Mouse (Mus musculus) frontal cortex, adult 2 months (tissue): ENCODE measurements around the gene Strn4. TPM values are rescaled to one million over a fixed set of nuclear protein-coding genes. Genes with fewer than 3 reads are reported as not detected.

Experiments
- DNase-seq, 2 experiments: peaks; one replicate each; pipeline ENCODE4 v3.0.0; 2022; ENCODE audit warnings: low spot score in 1 of 2; ENCODE audit errors: extremely low spot score in 1 of 2
- polyA plus RNA-seq: library from polyadenylated mRNA; depleted of rRNA; stranded (reverse); fragments of >200 nt; gene quantifications from 2 replicates; pipeline ENCODE4 v1.2.3, GENCODE M21; 2012; rRNA removed

Strn4 gene
- polyA plus RNA-seq, 1 experiment = 262 TPM

GRCm38 (mm10) chr7:16874756-16875309, 59.1 kb downstream of the Strn4 start:
- peak; percentile 100 for DNase-seq

DNA sequence AGATGAGACGGTGACA, 59.4 kb downstream of the Strn4 start, which contains the start of gene Dact3:
Gene Dact3, plus strand, starts transcription at position 8 of the 16 bp plus-strand sequence.
- DNase-seq = no peak

DNA sequence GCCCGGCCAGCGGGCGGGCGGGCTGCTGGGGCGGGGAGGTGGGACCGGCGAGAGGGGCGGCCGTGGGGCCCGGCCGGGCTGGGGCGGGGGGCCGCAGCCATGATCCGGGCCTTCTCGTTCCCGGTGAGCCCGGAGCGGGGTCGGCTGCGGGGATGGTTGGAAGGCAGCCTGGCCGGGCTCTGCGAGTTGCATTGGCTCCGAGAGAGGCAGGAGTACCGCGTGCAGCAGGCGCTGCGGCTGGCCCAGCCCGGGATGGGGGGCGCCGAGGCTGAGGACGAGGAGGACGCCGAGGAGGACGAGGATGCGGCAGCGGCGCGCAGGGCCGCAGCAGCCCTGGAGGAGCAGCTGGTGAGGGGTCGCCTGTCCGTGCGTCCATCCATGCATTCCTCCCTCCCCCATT, 59.6 kb downstream of the Strn4 start:
- DNase-seq = no peak

DNA sequence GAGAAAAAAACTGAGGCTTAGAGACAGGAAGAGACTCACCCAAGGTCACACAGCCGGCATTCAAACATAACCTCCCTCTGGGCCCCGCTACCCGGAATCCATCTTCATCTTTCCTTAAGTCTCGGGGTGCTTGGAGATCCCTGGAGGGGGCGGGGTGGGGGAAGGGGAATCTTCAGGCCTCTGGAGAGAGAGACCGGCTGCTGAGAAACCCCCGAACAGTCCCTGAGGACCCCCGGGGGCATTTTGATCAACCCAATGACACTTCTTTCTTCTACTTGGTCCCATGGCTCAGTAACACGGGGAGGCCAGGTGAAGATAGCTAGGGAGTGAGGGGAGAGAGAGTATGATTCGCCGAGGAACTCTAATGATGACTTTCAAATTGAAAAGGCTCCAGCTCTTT, 60.3 kb downstream of the Strn4 start:
- no peak for DNase-seq

DNA sequence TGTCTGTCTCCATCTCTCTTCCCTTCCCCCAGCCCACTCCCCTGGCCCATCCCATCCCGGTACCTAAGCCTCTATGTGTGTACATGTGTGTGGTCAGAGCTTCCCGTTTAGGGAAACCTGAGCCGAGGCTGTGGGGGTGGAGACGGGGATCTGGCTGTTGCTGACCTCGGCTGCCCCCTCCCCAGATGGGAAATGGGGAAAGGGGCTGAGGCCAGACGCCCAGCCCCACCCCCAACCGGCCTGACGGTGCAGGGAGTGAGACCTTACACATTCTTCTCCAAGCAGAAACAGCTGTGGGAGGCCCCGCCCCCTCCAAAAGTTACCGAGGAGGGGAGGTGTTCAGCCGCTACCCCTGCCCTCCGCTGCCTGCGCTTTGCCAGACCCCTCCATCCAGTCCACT, 60.9 kb downstream of the Strn4 start:
- no peak for DNase-seq

DNA sequence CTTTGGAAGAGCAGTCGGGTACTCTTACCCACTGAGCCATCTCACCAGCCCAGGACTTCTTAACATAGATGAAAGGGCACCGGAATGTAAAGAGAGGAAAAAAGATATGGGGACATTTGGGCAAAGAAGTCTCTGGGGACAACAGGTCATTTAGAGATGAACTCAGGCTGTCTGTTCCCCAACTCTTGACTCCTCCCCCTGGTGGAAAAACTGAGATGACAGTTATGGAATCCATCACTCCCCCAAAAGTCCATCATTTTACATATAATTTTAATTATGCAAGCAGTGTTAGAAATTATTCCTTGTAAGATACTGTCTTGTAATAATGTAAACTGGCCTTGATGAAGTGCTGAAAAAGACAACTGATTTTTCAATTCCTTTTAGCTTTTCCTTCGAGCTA, 62.0 kb downstream of the Strn4 start:
- no peak for DNase-seq

DNA sequence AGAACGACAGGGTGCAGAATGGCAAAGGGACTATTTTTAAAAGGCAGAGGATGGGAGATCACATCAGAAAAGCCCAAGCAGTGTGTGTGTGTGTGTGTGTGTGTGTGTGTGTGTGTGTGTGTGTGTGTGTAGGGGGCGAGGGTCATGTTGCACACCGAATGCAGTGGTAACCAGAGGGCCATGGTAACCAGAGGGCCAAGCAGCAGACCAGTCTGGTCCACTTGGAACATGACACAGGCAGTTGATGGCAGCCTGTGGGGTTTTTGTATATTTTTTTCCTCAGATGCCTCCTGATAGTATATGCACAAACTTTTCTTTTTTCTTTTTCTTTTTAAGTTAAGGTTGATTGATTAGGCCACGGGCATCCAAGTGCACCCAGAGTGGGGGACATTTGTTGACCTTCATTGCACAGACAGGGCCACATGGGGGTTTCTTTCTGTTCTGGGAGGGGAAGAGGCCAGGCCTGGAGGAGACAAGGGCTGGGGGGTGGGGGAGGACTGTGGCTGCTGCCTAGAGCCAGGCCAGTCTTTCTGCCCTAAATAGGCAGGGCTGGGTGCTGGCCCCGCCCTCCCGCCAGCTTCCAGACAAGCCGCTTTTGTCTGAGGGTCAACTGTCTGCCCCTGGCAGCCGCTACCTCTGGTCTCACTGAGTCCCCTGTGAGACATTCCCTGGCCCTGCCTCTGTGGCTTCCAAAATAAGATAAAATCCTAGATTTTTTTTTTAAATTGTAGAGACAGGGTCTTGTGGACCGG, 64.3 kb downstream of the Strn4 start:
- DNase-seq = no peak

GRCm38 (mm10) chr7:16880615-16881014, 64.9 kb downstream of the Strn4 start:
- no peak for DNase-seq

DNA sequence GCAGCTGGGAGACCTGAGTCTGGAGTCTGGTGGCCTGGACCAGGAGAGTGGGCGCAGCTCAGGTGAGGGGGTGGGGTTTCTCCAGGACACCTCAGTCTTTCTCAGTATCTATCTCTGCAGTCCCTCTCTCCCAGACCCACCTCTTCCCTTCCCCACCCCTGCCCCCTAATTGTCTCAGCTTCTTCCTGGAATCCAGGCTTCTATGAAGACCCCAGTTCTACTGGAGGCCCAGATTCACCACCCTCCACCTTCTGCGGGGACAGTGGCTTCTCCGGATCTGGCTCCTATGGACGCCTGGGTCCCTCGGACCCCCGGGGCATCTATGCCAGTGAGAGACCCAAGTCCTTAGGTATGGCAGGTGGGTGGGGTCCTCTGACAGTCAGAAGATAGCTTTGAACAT, 67.5 kb downstream of the Strn4 start:
- DNase-seq = no peak

DNA sequence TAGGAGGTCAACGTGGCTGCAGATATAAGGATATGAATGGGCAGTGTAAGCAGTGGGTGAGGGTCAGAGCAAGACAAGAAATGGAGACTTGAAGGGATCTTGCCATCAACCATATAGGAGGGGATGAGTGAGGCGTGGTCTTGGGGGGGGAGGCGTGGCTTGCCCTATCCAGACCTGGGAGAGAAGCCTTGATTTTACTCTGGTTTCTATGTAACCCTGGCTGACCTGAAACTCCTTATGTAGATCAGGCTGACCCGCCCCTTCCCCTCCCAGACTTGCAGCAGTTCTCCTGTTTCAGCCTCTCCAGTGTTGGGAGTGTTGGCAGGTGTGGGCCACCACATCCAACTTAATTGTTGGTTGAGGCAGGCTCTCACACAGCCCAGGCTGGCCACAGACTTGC, 68.6 kb downstream of the Strn4 start:
- DNase-seq = no peak

DNA sequence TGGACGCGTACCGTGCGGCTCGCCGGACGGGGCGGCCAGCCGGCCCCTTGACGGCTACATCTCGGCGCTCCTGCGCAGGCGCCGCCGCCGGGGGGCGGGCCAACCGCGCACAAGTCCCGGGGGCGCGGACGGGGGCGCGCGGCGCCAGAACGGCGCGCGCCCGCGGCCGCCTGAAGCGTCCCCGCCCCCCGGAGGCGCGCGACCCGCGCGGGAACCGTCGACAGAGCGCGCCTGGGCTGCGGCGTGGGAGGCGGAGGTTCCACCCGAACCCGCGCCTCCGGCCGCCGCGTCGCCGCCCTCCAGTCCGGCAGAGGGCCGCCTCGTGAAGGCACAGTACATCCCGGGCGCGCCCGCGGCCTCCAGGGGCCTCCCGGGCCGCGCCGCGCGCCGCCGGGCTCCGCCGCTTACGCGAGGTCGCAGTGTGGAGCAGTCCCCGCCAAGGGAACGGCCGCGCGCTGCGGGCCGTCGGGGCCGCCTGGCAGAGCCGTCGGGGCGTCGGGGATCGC, 69.6 kb downstream of the Strn4 start:
- no peak for DNase-seq

DNA sequence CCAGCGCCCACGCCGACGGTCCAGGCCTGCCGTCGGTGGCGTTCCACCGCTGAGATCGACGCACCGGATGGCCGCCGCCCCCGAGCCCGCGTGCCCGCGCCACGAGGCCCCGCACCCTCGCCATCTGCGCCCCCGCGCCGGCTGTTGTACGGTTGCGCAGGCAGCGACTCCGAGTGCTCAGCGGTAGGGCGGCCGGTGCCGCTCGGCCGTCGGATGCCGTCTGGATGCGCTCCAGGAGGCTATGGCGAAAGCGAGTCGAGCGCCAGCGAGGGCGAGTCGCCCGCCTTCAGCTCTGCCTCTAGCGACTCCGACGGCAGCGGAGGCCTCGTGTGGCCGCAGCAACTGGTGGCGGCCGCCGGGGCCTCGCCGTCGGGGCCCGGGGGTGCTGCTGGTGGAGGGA, 70.2 kb downstream of the Strn4 start:
- DNase-seq = no peak

Other genes with a start within 250 kb of the Strn4 start
- gene Arhgap35, start 200.9 kb upstream of the Strn4 start, polyA plus RNA-seq = 47.0 and 50.5 TPM in 2 replicates
- gene Ceacam15, start 140.2 kb upstream of the Strn4 start, polyA plus RNA-seq = 0.17 and 0.24 TPM in 2 replicates
- 0.24 and 0.55 TPM in 2 replicates for gene Ceacam9, start 94.0 kb upstream of the Strn4 start, polyA plus RNA-seq
- 537 and 586 TPM in 2 replicates for gene Ap2s1, start 77.5 kb upstream of the Strn4 start, polyA plus RNA-seq
- gene Slc1a5, start 34.5 kb upstream of the Strn4 start, polyA plus RNA-seq = 12.6 and 13.4 TPM in 2 replicates
- gene Fkrp, start 843 bp downstream of the Strn4 start, polyA plus RNA-seq = 38.2 and 40.3 TPM in 2 replicates
- gene Prkd2, start 27.0 kb downstream of the Strn4 start, polyA plus RNA-seq = 6.4 and 6.7 TPM in 2 replicates
- gene Dact3, start 59.4 kb downstream of the Strn4 start, polyA plus RNA-seq = 151 and 154 TPM in 2 replicates
- gene Gng8, start 75.9 kb downstream of the Strn4 start, polyA plus RNA-seq = 5.9 and 7.6 TPM in 2 replicates
- gene Ptgir, start 90.6 kb downstream of the Strn4 start, polyA plus RNA-seq = 0.20 and 0.25 TPM in 2 replicates
- gene Calm3, start 108.2 kb downstream of the Strn4 start, polyA plus RNA-seq = 1,679 and 1,948 TPM in 2 replicates
- gene Pnmal2, start 128.8 kb downstream of the Strn4 start, polyA plus RNA-seq = 132 and 134 TPM in 2 replicates
- 63.1 and 73.0 TPM in 2 replicates for gene Pnmal1, start 143.8 kb downstream of the Strn4 start, polyA plus RNA-seq
- 58.7 and 72.7 TPM in 2 replicates for gene Gm42372, start 167.2 kb downstream of the Strn4 start, polyA plus RNA-seq
- gene Ccdc8, start 176.8 kb downstream of the Strn4 start, polyA plus RNA-seq = 2.1 and 2.6 TPM in 2 replicates
- 236 and 239 TPM in 2 replicates for gene Ppp5c, start 212.0 kb downstream of the Strn4 start, polyA plus RNA-seq
- 2.6 and 3.4 TPM in 2 replicates for gene Hif3a, start 246.5 kb downstream of the Strn4 start, polyA plus RNA-seq